In genomic region chr2:109951050-109951449, GRCm38 (mm10) we compare ENCODE assay signal across 20 mouse cellular contexts. TPM values are rescaled to one million over a fixed set of nuclear protein-coding genes. Genes with fewer than 3 reads are reported as not detected.
DNase-seq lines count a peak whose midpoint lies in the region; ATAC-seq lines count a peak whose summit lies in the region.
"Had no signal": no experiment of that assay in that cellular context is flagged by ENCODE, and none has a peak within 500 bp of the region (broad histone marks: within the 10 kb centered on the region; RNA-seq: fewer than 3 reads in every experiment).

No protein-coding gene starts in this region.

- no peaks in the 10 kb centered on the region for H3K9me3 ChIP-seq in heart, embryonic 16.5 days (replicated peaks; ENCODE audit: control insufficient read depth, low read length)
- no peaks in the 10 kb centered on the region for H3K9me3 ChIP-seq in liver, embryonic 12.5 days (replicated peaks)
- H3K9me3 ChIP-seq: forebrain, embryonic 12.5 days; G1E; hindbrain, embryonic 15.5 days; limb, embryonic 12.5 days; neural tube, embryonic 15.5 days had no signal

- ATAC-seq in heart, embryonic 16.5 days (replicated peaks; ENCODE audit: extremely low read depth, insufficient read depth, low FRiP score): no peak
- ATAC-seq in liver, embryonic 12.5 days: peak; percentile 73
- ATAC-seq in frontal cortex, adult (ENCODE audit: low TSS enrichment): no peak
- ATAC-seq: CD4-positive, CD25-positive, alpha-beta regulatory T cell, adult 4 months had no signal

- 31% methylated on average over 4 of the region's 4 CpGs for WGBS in heart, embryonic 16.5 days
- 27% methylated on average over 4 of the region's 4 CpGs for WGBS in liver, embryonic 12.5 days (ENCODE audit: insufficient replicate concordance)

- H3K9ac ChIP-seq in heart, embryonic 16.5 days (ENCODE audit: low read length): no peak overlapping the region
- H3K9ac ChIP-seq in liver, embryonic 12.5 days: no peak overlapping the region
- H3K9ac ChIP-seq: forebrain, embryonic 12.5 days; hindbrain, embryonic 15.5 days; limb, embryonic 12.5 days; neural tube, embryonic 15.5 days had no signal

- peaks cover 57% of the 10 kb centered on the region for H3K4me1 ChIP-seq in heart, embryonic 16.5 days (ENCODE audit: control insufficient read depth, insufficient read depth, low read length)
- peaks cover 67% of the 10 kb centered on the region for H3K4me1 ChIP-seq in liver, embryonic 12.5 days

- no peak overlapping the region for H3K4me3 ChIP-seq in heart, embryonic 16.5 days (ENCODE audit: low read length)
- H3K4me3 ChIP-seq in liver, embryonic 12.5 days: no peak overlapping the region
- H3K4me3 ChIP-seq: forebrain, embryonic 12.5 days; hindbrain, embryonic 15.5 days; limb, embryonic 12.5 days; myocyte; neural tube, embryonic 15.5 days had no signal

- H3K27ac ChIP-seq in heart, embryonic 16.5 days (ENCODE audit: low read length): peak overlapping the region; percentile 17
- no peak overlapping the region; the same call in 1 of the 2 replicates for H3K27ac ChIP-seq in liver, embryonic 12.5 days
- H3K27ac ChIP-seq: forebrain, embryonic 12.5 days; hindbrain, embryonic 15.5 days; limb, embryonic 12.5 days; neural tube, embryonic 15.5 days had no signal

- DNase-seq in adrenal gland, postnatal 10 days: peak; percentile 57
- DNase-seq in adrenal gland, adult 8-10 months: no peak
- DNase-seq in heart, adult 18-20 months: no peak
- DNase-seq in yolk sac, embryonic 10.5 days (ENCODE audit: low spot score): peak; percentile 36
- no peak for DNase-seq in T-cell, adult 2 months (ENCODE audit: low spot score)
- DNase-seq: cerebellum, adult 11 months; cerebellum, postnatal 25 days; kidney, adult 18-20 months; kidney, postnatal 25 days; midbrain, embryonic 14.5 days had no signal

- no peak overlapping the region for H3K4me2 ChIP-seq in heart, embryonic 16.5 days (ENCODE audit: low read depth, low read length)
- H3K4me2 ChIP-seq in liver, embryonic 12.5 days: peak overlapping the region; percentile 15
- H3K4me2 ChIP-seq: forebrain, embryonic 12.5 days; hindbrain, embryonic 15.5 days; limb, embryonic 12.5 days; neural tube, embryonic 15.5 days had no signal

- H3K27me3 ChIP-seq in heart, embryonic 16.5 days (ENCODE audit: control insufficient read depth, insufficient read depth, low read length): no peaks in the 10 kb centered on the region
- H3K27me3 ChIP-seq in liver, embryonic 12.5 days (replicated peaks): no peaks in the 10 kb centered on the region
- H3K27me3 ChIP-seq: hindbrain, embryonic 15.5 days; limb, embryonic 12.5 days; neural tube, embryonic 15.5 days had no signal

- H3K36me3 ChIP-seq in heart, embryonic 16.5 days (ENCODE audit: control insufficient read depth, insufficient read depth): no peaks in the 10 kb centered on the region
- no peaks in the 10 kb centered on the region for H3K36me3 ChIP-seq in liver, embryonic 12.5 days
- H3K36me3 ChIP-seq: forebrain, embryonic 12.5 days; G1E; hindbrain, embryonic 15.5 days; limb, embryonic 12.5 days; neural tube, embryonic 15.5 days had no signal

RNA-seq across cellular contexts. Expression of gene Lgr4, which starts 33.6 kb away (rescaled TPM):
- total RNA-seq in adrenal gland, postnatal 10 days (2021): 10 to 100 TPM; 70.3 to 71.4 TPM
- 100 to 1,000 TPM; 117 to 198 (median 152) TPM for total RNA-seq in adrenal gland, adult 8-10 months (2022)
- polyA plus RNA-seq in heart, embryonic 16.5 days (2015; fragmentation: Nextera tagmentation; extraction: Ambion mirVana): 11.3 and 11.8 TPM in 2 replicates
- total RNA-seq in heart, adult 18-20 months (2021): 10 to 100 TPM; 23.3 to 23.6 TPM
- polyA plus RNA-seq in liver, embryonic 12.5 days (2016; fragmentation: Nextera tagmentation; extraction: Ambion mirVana): 5.8 and 6.0 TPM in 2 replicates

Comparison
In these comparisons a context has a peak if more than half of its experiments do, and no peak if none do; other contexts are left out.
1. DNase-seq: peak in adrenal gland, postnatal 10 days (single experiment) and yolk sac, embryonic 10.5 days (single experiment); none in adrenal gland, adult 8-10 months (single experiment), heart, adult 18-20 months (0 of 2) and T-cell, adult 2 months (single experiment).